24 mouse cellular contexts compared by ENCODE assay signal in the genomic region with DNA sequence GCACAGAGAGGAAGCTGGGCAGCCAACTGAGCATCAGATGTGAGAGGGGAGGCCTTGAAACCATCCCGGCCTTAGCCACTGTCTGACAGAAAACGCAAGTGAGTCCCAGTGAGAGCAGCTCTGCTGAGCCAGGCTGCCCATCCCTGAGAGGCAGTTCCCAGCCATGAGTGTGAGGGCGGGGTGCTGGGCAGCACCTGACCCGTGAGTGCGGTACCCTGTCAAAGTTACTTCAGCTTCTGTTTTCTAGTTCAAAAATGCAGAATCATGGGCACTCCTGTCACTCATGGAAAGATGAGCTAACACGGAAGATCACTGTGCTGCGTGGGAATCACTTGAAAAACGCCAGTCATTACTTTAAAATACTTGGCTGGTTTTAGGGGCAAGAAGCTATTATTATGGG.
"Had no signal": no experiment of that assay in that cellular context is flagged by ENCODE, and none has a peak within 500 bp of the region (broad histone marks: within the 10 kb centered on the region; RNA-seq: fewer than 3 reads in every experiment).

No protein-coding gene starts in this region.

- H3K36me3 ChIP-seq: heart, embryonic 13.5 days; heart, embryonic 15.5 days; hindbrain, embryonic 13.5 days; hindbrain, embryonic 15.5 days; kidney, embryonic 15.5 days; limb, embryonic 13.5 days; limb, embryonic 15.5 days; liver, embryonic 12.5 days had no signal

- H3K27ac ChIP-seq: heart, adult 2 months; heart, embryonic 13.5 days; heart, embryonic 15.5 days; hindbrain, embryonic 13.5 days; hindbrain, embryonic 15.5 days; hindbrain, postnatal 0 days; kidney, embryonic 15.5 days; kidney, postnatal 0 days; limb, embryonic 13.5 days; limb, embryonic 15.5 days; liver, embryonic 12.5 days had no signal

- H3K4me3 ChIP-seq: heart, adult 2 months; heart, embryonic 13.5 days; heart, embryonic 15.5 days; hindbrain, embryonic 13.5 days; hindbrain, embryonic 15.5 days; kidney, embryonic 15.5 days; limb, embryonic 13.5 days; limb, embryonic 15.5 days; liver, embryonic 12.5 days had no signal

- DNase-seq: gastrocnemius, postnatal 10 days; gastrocnemius, postnatal 25 days; heart, adult 11 months; heart, adult 2 months; heart, postnatal 14 days; heart, postnatal 36 days; kidney, adult 18-20 months; kidney, adult 8-10 months; kidney, postnatal 14 days; kidney, postnatal 36 days; layer of hippocampus, postnatal 36 days; left cerebral cortex, postnatal 4 days had no signal

- H3K4me2 ChIP-seq: heart, embryonic 11.5 days; heart, embryonic 13.5 days; heart, embryonic 15.5 days; hindbrain, embryonic 13.5 days; hindbrain, embryonic 15.5 days; kidney, embryonic 15.5 days; limb, embryonic 13.5 days; limb, embryonic 15.5 days; liver, embryonic 12.5 days had no signal

- H3K27me3 ChIP-seq: heart, embryonic 13.5 days; heart, embryonic 15.5 days; hindbrain, embryonic 13.5 days; hindbrain, embryonic 15.5 days; kidney, embryonic 15.5 days; limb, embryonic 13.5 days; limb, embryonic 15.5 days had no signal

- H3K9me3 ChIP-seq: heart, embryonic 13.5 days; heart, embryonic 15.5 days; hindbrain, embryonic 13.5 days; hindbrain, embryonic 15.5 days; kidney, embryonic 15.5 days; limb, embryonic 13.5 days; limb, embryonic 15.5 days; liver, embryonic 12.5 days had no signal

- ATAC-seq: hindbrain, postnatal 0 days; intestine, postnatal 0 days; liver, embryonic 12.5 days had no signal

- H3K9ac ChIP-seq: heart, embryonic 13.5 days; heart, embryonic 15.5 days; hindbrain, embryonic 13.5 days; hindbrain, embryonic 15.5 days; kidney, embryonic 15.5 days; limb, embryonic 13.5 days; limb, embryonic 15.5 days; liver, embryonic 12.5 days had no signal

- H3K4me1 ChIP-seq: liver, embryonic 12.5 days had no signal
